Mouse (Mus musculus) cerebellum, adult (tissue): Measurements from ENCODE around the gene Adcy5.

Experiments
- ATAC-seq: cut with Nextera tagmentation; 2 replicates; pipeline ENCODE4 v1.9.2; 2017; ENCODE audit warnings: mild to moderate bottlenecking, moderate library complexity, mixed read lengths; ENCODE audit not compliant: insufficient number of reproducible peaks, low FRiP score, low TSS enrichment

Gene Adcy5

DNA sequence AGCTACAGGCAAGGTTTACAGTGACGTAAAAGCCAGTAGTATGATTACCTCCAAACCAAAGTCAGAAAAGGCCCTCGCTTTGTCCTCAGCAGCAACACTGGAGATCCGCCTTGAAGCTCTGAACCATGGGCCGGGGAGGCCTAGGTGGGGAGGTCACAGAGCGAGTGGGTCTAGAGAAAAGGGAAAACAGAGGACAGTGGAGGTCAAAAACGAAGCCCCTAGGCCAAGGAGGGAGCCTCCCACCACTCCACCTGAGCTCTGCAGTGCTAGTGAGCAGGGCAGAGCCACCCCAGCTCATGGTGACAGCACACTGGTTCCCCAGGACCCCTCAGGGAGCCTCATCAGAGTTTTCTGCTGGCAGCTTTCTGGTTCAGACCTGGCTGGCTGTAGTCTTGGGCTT lies 153.3 kb downstream of the Adcy5 start:
- no peak for ATAC-seq

DNA sequence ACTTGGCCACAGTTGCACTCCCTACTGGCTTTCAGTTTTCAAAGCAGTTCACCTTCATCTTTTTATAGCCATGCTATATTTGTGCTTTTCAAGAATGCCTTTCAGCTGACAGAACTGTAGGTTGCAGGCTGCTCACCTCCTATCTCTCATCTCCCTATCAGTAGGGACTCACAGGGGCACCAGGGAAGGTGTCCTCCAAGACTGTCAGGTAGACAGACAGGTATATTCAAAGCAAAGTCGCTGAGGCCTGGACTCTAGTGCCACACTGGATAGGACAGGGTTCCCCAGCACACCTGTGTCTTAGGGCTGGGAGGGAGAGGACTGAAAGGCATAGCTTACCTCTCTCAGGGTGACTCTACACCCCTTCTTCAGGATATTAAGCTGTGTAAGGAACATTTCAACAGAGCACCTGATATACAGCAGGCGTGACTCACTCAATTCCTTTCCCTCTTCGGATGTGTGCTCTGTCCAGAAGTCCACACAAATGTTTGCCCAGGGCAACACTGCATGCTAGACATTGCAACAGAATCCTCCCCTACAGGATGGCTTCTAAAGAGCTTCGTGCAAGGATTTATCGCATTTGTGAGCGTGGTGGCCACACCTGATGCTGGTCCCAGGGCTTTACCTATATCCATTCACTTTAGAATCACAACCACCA lies 153.9 kb downstream of the Adcy5 start:
- ATAC-seq, result no peak

- no peak for ATAC-seq
Observed at GRCm38 (mm10) chr16:35309634-35310033, 155.0 kb downstream of the Adcy5 start.

GRCm38 (mm10) chr16:35310551-35311110 lies 156.0 kb downstream of the Adcy5 start:
- no peak for ATAC-seq

GRCm38 (mm10) chr16:35311586-35311985 lies 156.9 kb downstream of the Adcy5 start:
- ATAC-seq, result no peak

DNA sequence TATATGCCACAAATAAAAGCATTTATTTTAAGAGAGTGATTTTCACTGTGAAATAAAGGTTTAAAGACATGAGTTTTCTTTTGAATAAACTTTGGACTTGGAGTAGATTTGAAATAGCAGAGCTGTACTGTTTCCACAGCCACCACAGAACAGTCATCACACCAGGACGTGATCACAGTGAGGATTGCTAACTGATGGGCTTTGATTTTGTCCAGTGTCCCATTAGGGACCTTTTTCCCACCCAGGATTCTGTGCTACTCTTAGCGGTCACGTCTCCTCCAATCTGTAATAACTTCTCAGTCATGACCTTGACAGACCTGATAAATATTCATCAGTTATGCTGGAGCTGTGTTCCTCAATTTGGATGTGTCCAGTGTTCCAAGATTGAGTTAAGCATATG lies 160.8 kb downstream of the Adcy5 start:
- ATAC-seq, result no peak

DNA sequence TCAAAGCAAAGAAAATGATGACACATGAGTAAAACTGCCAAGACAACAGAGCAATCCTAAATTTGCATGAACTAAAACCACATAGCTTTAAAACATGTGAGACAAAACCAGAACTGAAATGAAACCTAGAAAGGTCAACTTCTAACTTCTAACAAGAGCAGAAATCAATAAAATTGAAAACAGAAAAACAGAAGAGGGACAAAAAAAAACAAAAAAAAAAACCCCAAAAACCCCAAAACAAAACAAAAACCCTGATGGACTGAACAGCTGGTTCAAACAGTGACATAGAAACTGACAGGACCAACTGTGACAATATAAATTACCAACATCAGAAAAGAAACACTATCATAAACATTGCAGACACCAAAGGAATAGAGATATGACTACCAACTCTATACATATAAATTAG lies 162.2 kb downstream of the Adcy5 start:
- ATAC-seq, result no peak

GRCm38 (mm10) chr16:35317460-35317859 lies 162.8 kb downstream of the Adcy5 start:
- ATAC-seq, result no peak

- ATAC-seq, result no peak
Observed at GRCm38 (mm10) chr16:35318397-35318796, 163.7 kb downstream of the Adcy5 start.

DNA sequence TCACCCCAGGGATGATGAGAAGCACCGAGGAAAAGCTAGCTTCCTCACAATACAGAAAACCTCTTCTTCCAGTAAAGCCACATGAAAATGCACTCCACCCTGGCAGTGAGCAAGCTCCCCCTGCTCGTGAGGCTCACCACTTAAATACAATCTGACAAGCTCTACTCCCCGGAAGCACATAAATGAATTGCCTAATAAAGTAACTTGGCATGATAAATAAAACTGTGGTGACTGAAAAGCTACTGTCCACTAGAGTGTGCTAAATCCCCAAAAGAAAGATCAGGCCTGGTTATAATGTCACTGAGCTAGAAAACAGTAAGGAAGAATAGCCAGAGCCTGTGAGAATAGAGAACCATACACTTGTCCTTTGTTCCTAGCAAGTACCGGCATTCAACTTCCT lies 164.7 kb downstream of the Adcy5 start:
- ATAC-seq, result peak; percentile 45; the same call in 1 of the 2 replicates

DNA sequence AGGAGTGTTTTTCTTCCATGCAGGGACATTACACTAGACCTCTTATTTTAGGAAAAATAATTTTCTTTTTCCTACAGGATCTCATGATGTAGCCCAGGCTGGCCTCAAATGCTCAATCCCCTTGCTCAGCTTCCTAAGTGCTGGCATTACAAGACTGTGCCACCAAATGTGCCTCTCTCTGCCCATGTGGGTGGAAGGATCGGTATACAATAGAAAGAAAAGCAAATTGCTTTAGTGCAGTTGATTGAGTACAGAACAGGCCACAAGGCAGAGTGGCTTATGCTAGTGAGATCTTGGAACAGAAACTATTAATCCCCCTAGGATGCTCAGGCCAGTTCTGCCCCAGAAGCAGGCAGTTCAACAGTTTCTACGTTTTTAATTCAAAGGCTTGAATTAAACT lies 165.1 kb downstream of the Adcy5 start:
- ATAC-seq, result no peak

DNA sequence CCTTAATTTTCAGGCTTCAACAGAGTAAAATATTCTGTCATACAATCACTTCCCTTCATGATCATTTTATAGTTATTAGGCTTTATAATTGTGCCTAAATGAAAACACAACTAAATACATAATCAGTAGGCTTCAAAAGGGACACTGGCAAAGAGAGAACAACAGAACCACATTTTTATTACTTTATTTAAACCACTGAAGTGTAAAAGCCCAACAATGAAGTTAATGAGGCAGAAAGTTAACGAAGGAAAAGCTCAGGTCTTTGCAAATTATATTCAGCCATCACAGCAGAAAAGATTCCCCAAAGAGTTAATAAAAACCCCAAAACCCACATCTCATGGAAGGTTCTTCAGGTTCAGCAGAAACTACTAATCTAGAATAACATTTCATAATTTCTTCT lies 175.8 kb downstream of the Adcy5 start:
- ATAC-seq, result no peak
